Mouse (Mus musculus) adrenal gland, adult (tissue): ENCODE measurements at regions not wholly inside any gene's neighbourhood (a gene's known extent, or its start where the extent isn't known, plus 50 kb on each side); places are given as distances from the start of the nearest gene placed in this dataset.
A peak's percentile ranks its signal among the peaks of the same experiment; 100 is the strongest.

Experiments used
- DNase-seq, 2 experiments: peaks; one replicate each; pipeline ENCODE4 v3.0.0; 2022 to 2023; ENCODE audit warnings: low spot score in 1 of 2; ENCODE audit not compliant: inconsistent age in 2 of 2

- DNase-seq, result no peak
These were observed 291.3 kb downstream of the Foxo1 start for GRCm38 (mm10) chr3:52559481-52559880.

GRCm38 (mm10) chr3:52558765-52559164 lies 290.6 kb downstream of the Foxo1 start:
- no peak for DNase-seq

GRCm38 (mm10) chr3:52557296-52557695 lies 289.2 kb downstream of the Foxo1 start:
- DNase-seq, result no peak

- peak; percentile 40 to 49 for DNase-seq
These were observed 286.9 kb downstream of the Foxo1 start for GRCm38 (mm10) chr3:52555038-52555437.

- no peak for DNase-seq
These were observed 286.4 kb downstream of the Foxo1 start for GRCm38 (mm10) chr3:52554490-52554889.

- no peak for DNase-seq
These were observed 280.2 kb downstream of the Foxo1 start for GRCm38 (mm10) chr3:52548201-52548893.

- DNase-seq, result no peak
These were observed 277.9 kb downstream of the Foxo1 start for GRCm38 (mm10) chr3:52546035-52546434.

GRCm38 (mm10) chr3:52543006-52543405 lies 274.9 kb downstream of the Foxo1 start:
- DNase-seq, result peak in 1 of 2 experiments; percentile 53

- DNase-seq, result no peak
These were observed 272.8 kb downstream of the Foxo1 start for GRCm38 (mm10) chr3:52540862-52541380.

- no peak for DNase-seq
These were observed 271.8 kb downstream of the Foxo1 start for GRCm38 (mm10) chr3:52539813-52540378.

- peak; percentile 50 to 85 for DNase-seq
These were observed 270.2 kb downstream of the Foxo1 start for GRCm38 (mm10) chr3:52538306-52538705.

- DNase-seq, result no peak
These were observed 269.3 kb downstream of the Foxo1 start for GRCm38 (mm10) chr3:52537362-52537911.

- no peak for DNase-seq
These were observed 267.4 kb downstream of the Foxo1 start for GRCm38 (mm10) chr3:52535411-52536021.

- DNase-seq, result no peak
These were observed 266.0 kb downstream of the Foxo1 start for GRCm38 (mm10) chr3:52534118-52534517.

GRCm38 (mm10) chr3:52531686-52532351 lies 263.7 kb downstream of the Foxo1 start:
- DNase-seq, result no peak

GRCm38 (mm10) chr3:52530406-52530970 lies 262.4 kb downstream of the Foxo1 start:
- DNase-seq, result no peak

GRCm38 (mm10) chr3:52529136-52529535 lies 261.0 kb downstream of the Foxo1 start:
- DNase-seq, result peak in 1 of 2 experiments; percentile 67

- DNase-seq, result no peak
These were observed 260.4 kb downstream of the Foxo1 start for GRCm38 (mm10) chr3:52528521-52528920.

GRCm38 (mm10) chr3:52527781-52528180 lies 259.6 kb downstream of the Foxo1 start:
- DNase-seq, result peak in 1 of 2 experiments; percentile 43

GRCm38 (mm10) chr3:52527010-52527754 lies 259.0 kb downstream of the Foxo1 start:
- peak; percentile 51 to 57 for DNase-seq
